Mouse (Mus musculus): ENCODE measurements around the gene Gsta3. TPM values are rescaled to one million over a fixed set of nuclear protein-coding genes. Genes with fewer than 3 reads are reported as not detected.

The Gsta3 gene
- 285 TPM for polyA plus RNA-seq (2014; fragmentation: Illumina TruSeq; extraction: RNeasy Lipid Tissue Mini Kit (QIAGEN cat#74804); ENCODE audit: insufficient read depth, low read depth, low replicate concordance)

GRCm38 (mm10) chr1:21239911-21240898 is at the start of gene Gsta3:
TSS of gene Gsta3 (plus strand) at chr1:21240589.

DNA sequence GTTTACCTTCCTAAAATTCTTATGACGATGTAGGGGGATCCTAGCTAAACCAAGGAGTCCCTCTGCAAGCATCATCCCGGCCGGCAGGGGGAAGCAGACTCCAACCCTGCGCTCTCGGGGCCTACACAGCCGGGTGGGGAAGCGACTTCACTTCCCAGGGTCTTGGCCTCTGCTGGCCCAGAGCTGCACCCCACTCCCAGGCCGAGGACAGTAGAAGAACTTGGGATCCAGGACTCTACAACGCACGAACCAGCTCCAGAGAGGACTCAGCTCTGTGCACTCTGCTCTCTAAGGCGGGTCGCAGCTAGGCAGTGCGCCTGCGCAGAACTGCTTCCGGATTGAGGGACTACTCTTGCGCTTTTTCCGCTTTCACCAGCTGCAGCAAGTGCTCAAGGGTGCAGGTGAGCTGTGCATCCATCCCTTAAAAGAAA is 21.9 kb upstream of the Gsta3 start, which contains the start of gene Tmem14a:
Gene Tmem14a (plus strand): TSS at position 87 of the 431 bp plus-strand sequence.

Other genes with a start within 250 kb of the Gsta3 start
- 2.5 TPM for gene Tram2, start 161.4 kb upstream of the Gsta3 start, polyA plus RNA-seq (2014; fragmentation: Illumina TruSeq; extraction: RNeasy Lipid Tissue Mini Kit (QIAGEN cat#74804); ENCODE audit: insufficient read depth, low read depth, low replicate concordance)
- gene Tmem14a, start 22.0 kb upstream of the Gsta3 start, polyA plus RNA-seq (2014; fragmentation: Illumina TruSeq; extraction: RNeasy Lipid Tissue Mini Kit (QIAGEN cat#74804); ENCODE audit: insufficient read depth, low read depth, low replicate concordance): 10.1 TPM
- gene Khdc1a, start 109.1 kb downstream of the Gsta3 start, polyA plus RNA-seq (2014; fragmentation: Illumina TruSeq; extraction: RNeasy Lipid Tissue Mini Kit (QIAGEN cat#74804); ENCODE audit: insufficient read depth, low read depth, low replicate concordance): 0.41 TPM
- gene Khdc1c, start 127.7 kb downstream of the Gsta3 start, polyA plus RNA-seq (2014; fragmentation: Illumina TruSeq; extraction: RNeasy Lipid Tissue Mini Kit (QIAGEN cat#74804); ENCODE audit: insufficient read depth, low read depth, low replicate concordance): 0.12 TPM
- gene Khdc1b, start 143.0 kb downstream of the Gsta3 start, polyA plus RNA-seq (2014; fragmentation: Illumina TruSeq; extraction: RNeasy Lipid Tissue Mini Kit (QIAGEN cat#74804); ENCODE audit: insufficient read depth, low read depth, low replicate concordance): 0.10 TPM